Mouse (Mus musculus): ENCODE results near the gene Uvrag. TPM values are rescaled to one million over a fixed set of nuclear protein-coding genes. Genes with fewer than 3 reads are reported as not detected.
A peak's percentile ranks its signal among the peaks of the same experiment; 100 is the strongest.

Gene Uvrag
- polyA plus RNA-seq, 1 experiment from 2014 or later = 18.7 TPM

- Histone ChIP-seq H3K27me3 (ENCODE audit: insufficient read depth, low read length) (no peaks in the 10 kb centered on the region), H3K27ac (ENCODE audit: low read length) (no peak overlapping the region)
- 75% methylated on average over 10 of the region's 10 CpGs for WGBS
Observed at GRCm38 (mm10) chr7:98926906-98927528, 213.9 kb downstream of the Uvrag start.

DNA sequence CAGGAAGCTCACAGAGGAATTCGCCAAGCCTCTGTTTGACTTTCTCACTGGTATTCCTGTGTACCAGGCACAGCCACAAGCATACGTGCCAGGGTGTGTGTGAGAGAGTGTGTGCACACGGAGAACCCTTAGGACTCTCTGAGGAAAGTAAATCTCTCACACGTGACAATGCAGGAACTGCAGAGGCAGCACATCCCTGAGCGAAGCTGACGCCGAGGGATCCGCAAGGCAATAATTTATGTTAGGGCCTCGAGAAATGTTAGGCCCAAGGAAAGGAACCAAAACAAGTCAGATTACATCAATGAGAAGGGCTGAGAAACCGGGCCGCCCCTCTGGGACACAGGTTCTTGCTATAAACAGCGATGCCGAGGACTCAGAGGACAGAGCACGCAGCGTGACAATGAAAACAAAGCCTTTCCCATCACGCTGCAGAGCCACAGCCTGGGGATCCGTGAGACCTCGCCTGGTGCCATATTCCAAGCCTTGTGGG lies 216.5 kb downstream of the Uvrag start:
- H3K27ac ChIP-seq (ENCODE audit: low read length) = peak overlapping the region; percentile 50; the same call in 1 of the 2 replicates
- ATAC-seq (ENCODE audit: low FRiP score, low TSS enrichment) = peak; percentile 50; the same call in 1 of the 2 replicates
- H3K27me3 ChIP-seq (ENCODE audit: insufficient read depth, low read length) = no peaks in the 10 kb centered on the region
- H3K4me3 ChIP-seq (ENCODE audit: low read length) = no peak overlapping the region
- peaks cover 38% of the 10 kb centered on the region for H3K4me1 ChIP-seq (ENCODE audit: insufficient read depth, low read length)
- peak overlapping the region; percentile 34; the same call in 1 of the 2 replicates for H3K4me2 ChIP-seq (replicated peaks; ENCODE audit: low read depth, low read length)
- H3K36me3 ChIP-seq (ENCODE audit: insufficient read depth, low read length) = no peaks in the 10 kb centered on the region
- H3K9me3 ChIP-seq (ENCODE audit: low read length) = no peaks in the 10 kb centered on the region
- peak overlapping the region; percentile 48 for H3K9ac ChIP-seq (replicated peaks; ENCODE audit: low read length)
- WGBS = 10% methylated on average over 18 of the region's 18 CpGs

More at GRCm38 (mm10) chr7:98926906-98927528, 213.9 kb downstream of the Uvrag start:
- no peaks in the 10 kb centered on the region for H3K36me3 ChIP-seq (ENCODE audit: insufficient read depth, low read length)
- H3K4me2 ChIP-seq (replicated peaks; ENCODE audit: low read depth, low read length) = no peak overlapping the region
- no peak overlapping the region for H3K4me3 ChIP-seq (ENCODE audit: low read length)
- no peaks in the 10 kb centered on the region for H3K9me3 ChIP-seq (ENCODE audit: low read length)
- ATAC-seq (ENCODE audit: low FRiP score, low TSS enrichment) = no peak
- no peak overlapping the region for H3K9ac ChIP-seq (replicated peaks; ENCODE audit: low read length)
- peaks cover 31% of the 10 kb centered on the region for H3K4me1 ChIP-seq (ENCODE audit: insufficient read depth, low read length)

- Histone ChIP-seq H3K9ac (replicated peaks; ENCODE audit: low read length) (no peak overlapping the region), H3K27me3 (ENCODE audit: insufficient read depth, low read length) (no peaks in the 10 kb centered on the region), H3K4me2 (replicated peaks; ENCODE audit: low read depth, low read length) (no peak overlapping the region), H3K36me3 (ENCODE audit: insufficient read depth, low read length) (no peaks in the 10 kb centered on the region), H3K4me1 (ENCODE audit: insufficient read depth, low read length) (peaks cover 31% of the 10 kb centered on the region; the same call in 1 of the 2 replicates), H3K4me3 (ENCODE audit: low read length) (no peak overlapping the region), H3K27ac (ENCODE audit: low read length) (no peak overlapping the region), H3K9me3 (ENCODE audit: low read length) (no peaks in the 10 kb centered on the region)
- no peak for ATAC-seq (ENCODE audit: low FRiP score, low TSS enrichment)
- WGBS = 86% methylated on average over 5 of the region's 5 CpGs
Observed at GRCm38 (mm10) chr7:98922984-98923383, 218.0 kb downstream of the Uvrag start.

DNA sequence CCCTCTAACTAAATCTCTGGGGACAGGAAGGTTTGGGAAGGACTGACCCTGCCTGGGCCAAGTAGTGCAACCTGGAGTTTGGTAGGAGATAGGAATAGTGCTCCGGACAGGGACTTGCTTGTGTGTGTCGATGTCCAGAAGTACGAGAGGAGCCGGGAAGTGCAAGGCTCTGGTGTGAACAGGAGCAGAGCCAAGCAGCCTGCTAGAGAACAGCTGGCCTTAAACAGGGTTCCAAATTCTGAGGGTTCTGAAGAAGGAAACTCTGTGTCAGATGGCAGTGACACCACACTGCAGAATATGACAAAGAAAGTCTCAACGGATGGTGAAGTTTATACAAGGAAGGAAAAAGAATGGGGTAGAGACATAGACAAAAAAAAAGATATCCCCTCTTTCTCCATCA lies 223.5 kb downstream of the Uvrag start:
- WGBS = 75% methylated on average over 5 of the region's 5 CpGs
- no peak for ATAC-seq (ENCODE audit: low FRiP score, low TSS enrichment)

GRCm38 (mm10) chr7:98916581-98916980 lies 224.4 kb downstream of the Uvrag start:
- peaks cover 5% of the 10 kb centered on the region; the same call in 1 of the 2 replicates for H3K4me1 ChIP-seq (ENCODE audit: insufficient read depth, low read length)
- H3K27ac ChIP-seq (ENCODE audit: low read length) = no peak overlapping the region
- no peaks in the 10 kb centered on the region for H3K27me3 ChIP-seq (ENCODE audit: insufficient read depth, low read length)
- 90% methylated on average over 6 of the region's 6 CpGs for WGBS
- H3K36me3 ChIP-seq (ENCODE audit: insufficient read depth, low read length) = no peaks in the 10 kb centered on the region
- no peak overlapping the region for H3K4me3 ChIP-seq (ENCODE audit: low read length)
- ATAC-seq (ENCODE audit: low FRiP score, low TSS enrichment) = peak; percentile 59; the same call in 1 of the 2 replicates
- H3K9me3 ChIP-seq (ENCODE audit: low read length) = no peaks in the 10 kb centered on the region
- H3K9ac ChIP-seq (replicated peaks; ENCODE audit: low read length) = no peak overlapping the region
- no peak overlapping the region for H3K4me2 ChIP-seq (replicated peaks; ENCODE audit: low read depth, low read length)

More for the DNA sequence above, 223.5 kb downstream of the Uvrag start:
- Histone ChIP-seq H3K27me3 (ENCODE audit: insufficient read depth, low read length) (no peaks in the 10 kb centered on the region), H3K4me1 (ENCODE audit: insufficient read depth, low read length) (peaks cover 9% of the 10 kb centered on the region; the same call in 1 of the 2 replicates), H3K9me3 (ENCODE audit: low read length) (no peaks in the 10 kb centered on the region), H3K4me3 (ENCODE audit: low read length) (no peak overlapping the region), H3K27ac (ENCODE audit: low read length) (no peak overlapping the region; the same call in 1 of the 2 replicates), H3K9ac (replicated peaks; ENCODE audit: low read length) (no peak overlapping the region), H3K4me2 (replicated peaks; ENCODE audit: low read depth, low read length) (no peak overlapping the region), H3K36me3 (ENCODE audit: insufficient read depth, low read length) (no peaks in the 10 kb centered on the region)

DNA sequence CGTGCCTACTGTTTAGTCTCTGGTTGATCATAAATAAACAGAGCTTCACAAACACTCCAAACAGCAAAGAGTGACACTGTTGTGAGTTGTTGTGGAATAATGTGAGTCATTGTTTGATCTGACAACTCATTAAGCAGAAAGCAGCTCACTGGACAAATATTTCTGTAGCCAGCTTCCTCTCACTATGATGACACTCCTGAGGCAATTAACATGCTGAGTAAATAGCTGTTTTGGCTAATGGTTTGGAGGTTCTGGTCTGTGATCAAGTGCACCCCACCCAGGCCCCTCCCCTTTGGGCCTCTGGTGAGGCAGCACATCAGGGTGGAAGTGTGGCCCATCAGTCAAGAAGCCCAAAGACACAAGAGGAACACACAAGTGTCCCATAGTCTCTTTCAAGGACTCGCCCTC lies 228.0 kb downstream of the Uvrag start:
- Histone ChIP-seq H3K27ac (ENCODE audit: low read length) (no peak overlapping the region), H3K4me2 (replicated peaks; ENCODE audit: low read depth, low read length) (no peak overlapping the region), H3K9me3 (ENCODE audit: low read length) (no peaks in the 10 kb centered on the region), H3K9ac (replicated peaks; ENCODE audit: low read length) (no peak overlapping the region), H3K4me1 (ENCODE audit: insufficient read depth, low read length) (no peaks in the 10 kb centered on the region), H3K36me3 (ENCODE audit: insufficient read depth, low read length) (no peaks in the 10 kb centered on the region), H3K4me3 (ENCODE audit: low read length) (no peak overlapping the region), H3K27me3 (ENCODE audit: insufficient read depth, low read length) (no peaks in the 10 kb centered on the region)
- 72% methylated on average over 2 of the region's 2 CpGs for WGBS
- no peak for ATAC-seq (ENCODE audit: low FRiP score, low TSS enrichment)

- H3K36me3 ChIP-seq (ENCODE audit: insufficient read depth, low read length) = no peaks in the 10 kb centered on the region
- no peak overlapping the region for H3K27ac ChIP-seq (ENCODE audit: low read length)
- H3K4me1 ChIP-seq (ENCODE audit: insufficient read depth, low read length) = no peaks in the 10 kb centered on the region
- H3K9me3 ChIP-seq (ENCODE audit: low read length) = no peaks in the 10 kb centered on the region
- WGBS = 66% methylated on average over 8 of the region's 8 CpGs
- H3K4me3 ChIP-seq (ENCODE audit: low read length) = no peak overlapping the region
- H3K27me3 ChIP-seq (ENCODE audit: insufficient read depth, low read length) = no peaks in the 10 kb centered on the region
- H3K9ac ChIP-seq (replicated peaks; ENCODE audit: low read length) = no peak overlapping the region
- H3K4me2 ChIP-seq (replicated peaks; ENCODE audit: low read depth, low read length) = no peak overlapping the region
- no peak for ATAC-seq (ENCODE audit: low FRiP score, low TSS enrichment)
Observed at GRCm38 (mm10) chr7:98911276-98911675, 229.7 kb downstream of the Uvrag start.

DNA sequence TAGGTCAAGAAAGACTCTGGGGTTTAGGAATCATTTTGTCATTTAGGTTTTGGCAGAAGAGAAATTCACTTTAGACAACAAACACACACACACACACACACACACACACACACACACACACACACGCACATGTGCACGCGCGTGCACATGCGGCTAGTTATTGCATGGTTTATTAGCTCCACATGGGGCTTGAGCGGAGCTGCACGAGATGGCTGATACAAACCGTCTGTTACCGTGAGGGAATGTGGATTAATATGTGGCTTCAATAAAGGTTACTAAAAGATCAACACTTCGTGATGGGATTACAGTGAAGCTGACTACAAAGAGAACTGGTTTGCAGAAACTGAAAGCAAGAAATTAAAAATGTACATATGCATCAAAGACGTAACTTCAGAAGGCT lies 230.2 kb downstream of the Uvrag start:
- Histone ChIP-seq H3K4me2 (replicated peaks; ENCODE audit: low read depth, low read length) (no peak overlapping the region), H3K9ac (replicated peaks; ENCODE audit: low read length) (no peak overlapping the region), H3K4me3 (ENCODE audit: low read length) (no peak overlapping the region), H3K9me3 (ENCODE audit: low read length) (no peaks in the 10 kb centered on the region), H3K27ac (ENCODE audit: low read length) (no peak overlapping the region), H3K36me3 (ENCODE audit: insufficient read depth, low read length) (no peaks in the 10 kb centered on the region), H3K4me1 (ENCODE audit: insufficient read depth, low read length) (no peaks in the 10 kb centered on the region), H3K27me3 (ENCODE audit: insufficient read depth, low read length) (no peaks in the 10 kb centered on the region)
- WGBS = 76% methylated on average over 11 of the region's 11 CpGs
- no peak for ATAC-seq (ENCODE audit: low FRiP score, low TSS enrichment)

- Histone ChIP-seq H3K9ac (replicated peaks; ENCODE audit: low read length) (no peak overlapping the region), H3K36me3 (ENCODE audit: insufficient read depth, low read length) (no peaks in the 10 kb centered on the region), H3K9me3 (ENCODE audit: low read length) (no peaks in the 10 kb centered on the region), H3K27me3 (ENCODE audit: insufficient read depth, low read length) (no peaks in the 10 kb centered on the region), H3K27ac (ENCODE audit: low read length) (no peak overlapping the region), H3K4me3 (ENCODE audit: low read length) (no peak overlapping the region), H3K4me2 (replicated peaks; ENCODE audit: low read depth, low read length) (no peak overlapping the region), H3K4me1 (ENCODE audit: insufficient read depth, low read length) (no peaks in the 10 kb centered on the region; the same call in 1 of the 2 replicates)
- 72% methylated on average over 11 of the region's 11 CpGs for WGBS
- ATAC-seq (ENCODE audit: low FRiP score, low TSS enrichment) = no peak
Observed at GRCm38 (mm10) chr7:98910164-98910563, 230.8 kb downstream of the Uvrag start.

GRCm38 (mm10) chr7:98907476-98907875 lies 233.5 kb downstream of the Uvrag start:
- Histone ChIP-seq H3K9me3 (ENCODE audit: low read length) (no peaks in the 10 kb centered on the region), H3K27ac (ENCODE audit: low read length) (no peak overlapping the region), H3K4me1 (ENCODE audit: insufficient read depth, low read length) (peaks cover 14% of the 10 kb centered on the region), H3K9ac (replicated peaks; ENCODE audit: low read length) (no peak overlapping the region), H3K4me2 (replicated peaks; ENCODE audit: low read depth, low read length) (no peak overlapping the region), H3K36me3 (ENCODE audit: insufficient read depth, low read length) (no peaks in the 10 kb centered on the region), H3K27me3 (ENCODE audit: insufficient read depth, low read length) (no peaks in the 10 kb centered on the region), H3K4me3 (ENCODE audit: low read length) (no peak overlapping the region)
- WGBS = 78% methylated on average over 4 of the region's 4 CpGs
- no peak for ATAC-seq (ENCODE audit: low FRiP score, low TSS enrichment)

Measured in kidney, embryonic 16.5 days (tissue).